Mouse (Mus musculus) olfactory bulb, adult 2 months (tissue): ENCODE results near the gene Ggct.

Source experiments
- CTCF ChIP-seq: fragments of 200-500 bp; IDR thresholded peaks from 2 replicates; pipeline ENCODE4 v1.5.1; 2012; ENCODE audit warnings: low read depth, mild to moderate bottlenecking, low read length, moderate library complexity; ENCODE audit not compliant: insufficient read depth
- POLR2A ChIP-seq: fragments of 200-500 bp; IDR thresholded peaks from 2 replicates; pipeline ENCODE4 v1.6.1; 2012; ENCODE audit warnings: mild to moderate bottlenecking, low read depth, low read length, moderate library complexity; ENCODE audit not compliant: insufficient read depth

- TF ChIP-seq POLR2A (peak; percentile 85), CTCF (peak; percentile 51; the same call in 1 of the 2 replicates)
Observed at GRCm38 (mm10) chr6:54992734-54993260, at the start of gene Ggct.
